Mouse (Mus musculus) cerebellum, adult 2 months (tissue): Measurements from ENCODE around the gene Mup4. TPM values are rescaled to one million over a fixed set of nuclear protein-coding genes. Genes with fewer than 3 reads are reported as not detected.
A peak's percentile ranks its signal among the peaks of the same experiment; 100 is the strongest.
"Not testable (repeated sequence)": the region's sequence is repeated elsewhere in the genome, so short reads cannot be mapped to it uniquely, and the experiment has no call there.

ENCODE experiments used
- DNase-seq, 2 experiments: peaks; one replicate each; pipeline ENCODE4 v3.0.0; 2021
- H3K27ac ChIP-seq: fragments of 200-500 bp; 2 replicates; pipeline ENCODE4 v1.5.1; 2012; ENCODE audit warnings: low read length, control low read depth, inconsistent platforms; ENCODE audit not compliant: insufficient read depth
- H3K27me3 ChIP-seq: fragments of 200-500 bp; 2 replicates; pipeline ENCODE4 v1.6.1; 2012; ENCODE audit warnings: inconsistent platforms, mild to moderate bottlenecking, low read length, moderate library complexity; ENCODE audit not compliant: control insufficient read depth, insufficient read depth
- H3K4me1 ChIP-seq: fragments of 200-500 bp; 2 replicates; pipeline ENCODE4 v1.6.1; 2011; ENCODE audit warnings: low read length; ENCODE audit not compliant: control insufficient read depth, insufficient read depth
- H3K4me3 ChIP-seq: fragments of 200-500 bp; replicated peaks from 2 replicates; pipeline ENCODE3; 2011; ENCODE audit warnings: mild to moderate bottlenecking, low read depth, low read length, control low read depth; ENCODE audit not compliant: insufficient read depth
- CTCF ChIP-seq: fragments of 200-500 bp; IDR thresholded peaks from 2 replicates; pipeline ENCODE4 v1.5.1; 2011; ENCODE audit warnings: low read depth, mild to moderate bottlenecking, control low read depth, low read length, moderate library complexity, borderline replicate concordance; ENCODE audit not compliant: insufficient read depth
- POLR2A ChIP-seq: fragments of 200-500 bp; IDR thresholded peaks from 2 replicates; pipeline ENCODE4 v1.6.1; 2011; ENCODE audit warnings: low read length, control low read depth, borderline replicate concordance; ENCODE audit not compliant: insufficient read depth
- WGBS: fragments of 180-500 bp; shearing (Covaris S2); methylation state at CpG from one replicate; pipeline ENCODE4 v1.1.7; 2018; 5-methylcytosine and 5-hydroxymethylcytosine counted together
- polyA plus RNA-seq: library from polyadenylated mRNA; depleted of rRNA; stranded (reverse); fragments of >200 nt; gene quantifications from 2 replicates; pipeline ENCODE4 v1.2.3, GENCODE M21; 2012; rRNA removed

The Mup4 gene
- polyA plus RNA-seq: not detected in 2 replicates

- Histone ChIP-seq H3K4me1 (no peaks in the 10 kb centered on the region), H3K4me3 (no peak within 1 kb of the TSS), H3K27me3 (no peaks in the 10 kb centered on the region), H3K27ac (no peak within 1 kb of the TSS)
- DNase-seq: no peak
- no peak for TF ChIP-seq POLR2A
- TF ChIP-seq CTCF: no peak
- 68% methylated on average over 3 of the region's 3 CpGs for WGBS
These were observed at the start of gene Mup4 for GRCm38 (mm10) chr4:59960610-59961009. Gene Mup4 (minus strand): TSS chr4:59960710.

DNA sequence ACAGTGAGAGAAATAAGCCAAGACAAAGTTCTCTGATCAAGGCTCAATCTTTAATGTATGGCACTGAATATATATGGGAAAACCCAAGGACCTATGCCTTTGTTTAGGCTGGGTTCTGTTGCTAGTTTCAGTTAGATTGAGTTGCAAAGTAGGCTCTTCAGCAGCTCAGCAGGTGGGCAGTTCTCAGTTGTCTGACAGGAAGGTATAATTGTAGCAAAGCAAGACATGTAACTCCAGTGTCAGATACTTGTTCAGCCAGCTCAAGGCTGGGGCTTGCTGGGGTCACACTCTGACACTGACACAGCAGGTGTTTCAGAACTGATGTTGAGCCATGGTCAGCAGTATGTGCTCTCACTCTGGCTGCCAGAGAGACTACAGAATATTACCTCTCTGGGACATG is 37.4 kb upstream of the Mup4 start:
- H3K27me3 ChIP-seq, DNase-seq, H3K4me3 ChIP-seq, H3K4me1 ChIP-seq, H3K27ac ChIP-seq: not testable (repeated sequence)

GRCm38 (mm10) chr4:59963405-59964344 is 3.2 kb upstream of the Mup4 start, which contains the start of gene Mup6:
Gene Mup6 (plus strand): TSS chr4:59964294.
- TF ChIP-seq POLR2A: no peak
- no peak for TF ChIP-seq CTCF
- WGBS: 11% methylated on average over 3 of the region's 3 CpGs
- H3K27ac ChIP-seq: no peak within 1 kb of the TSS
- no peaks in the 10 kb centered on the region for H3K4me1 ChIP-seq
- no peak within 1 kb of the TSS for H3K4me3 ChIP-seq
- DNase-seq: no peak
- no peaks in the 10 kb centered on the region for H3K27me3 ChIP-seq

- WGBS: 62% methylated on average over 2 of the region's 2 CpGs
- Histone ChIP-seq H3K4me1 (no peaks in the 10 kb centered on the region), H3K27me3 (no peaks in the 10 kb centered on the region), H3K27ac (no peak overlapping the region), H3K4me3 (no peak overlapping the region)
- TF ChIP-seq POLR2A (no peak), CTCF (no peak)
- DNase-seq: no peak
These were observed 23.0 kb downstream of the Mup4 start for GRCm38 (mm10) chr4:59937543-59937942.

GRCm38 (mm10) chr4:59932505-59933281 is 27.8 kb downstream of the Mup4 start:
- Histone ChIP-seq H3K27me3 (no peaks in the 10 kb centered on the region), H3K4me1 (no peaks in the 10 kb centered on the region), H3K27ac (no peak overlapping the region), H3K4me3 (no peak overlapping the region)
- WGBS: 66% methylated on average over 6 of the region's 6 CpGs
- TF ChIP-seq CTCF (peak; percentile 32; the same call in 1 of the 2 replicates), POLR2A (no peak)
- DNase-seq: peak; percentile 20 to 36

GRCm38 (mm10) chr4:59928347-59928746 is 32.2 kb downstream of the Mup4 start:
- WGBS: 19% methylated on average over 6 of the region's 6 CpGs
- no peak for TF ChIP-seq POLR2A
- TF ChIP-seq CTCF: peak; percentile 73
- H3K4me1 ChIP-seq: no peaks in the 10 kb centered on the region
- DNase-seq: peak; percentile 67 to 70
- no peak overlapping the region for H3K4me3 ChIP-seq
- H3K27ac ChIP-seq: no peak overlapping the region
- no peaks in the 10 kb centered on the region for H3K27me3 ChIP-seq

DNA sequence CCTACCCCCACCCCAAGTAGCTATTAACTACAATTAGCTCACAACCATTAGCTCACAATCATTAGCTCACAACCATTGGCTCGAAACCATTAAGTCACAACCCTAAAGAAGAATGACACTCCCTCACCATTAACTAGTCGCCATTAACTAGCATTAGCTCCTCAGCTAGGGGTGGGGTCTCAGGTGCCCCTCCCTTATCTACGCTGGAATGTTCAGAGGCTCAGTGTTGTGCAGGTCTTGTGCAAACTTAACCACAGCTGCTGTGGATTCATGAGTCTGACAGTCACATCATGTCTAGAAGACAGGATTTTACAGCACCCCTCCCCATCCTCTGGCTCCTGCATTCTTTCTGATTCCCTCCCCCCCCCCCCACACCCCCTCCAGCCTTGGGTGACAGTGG is 32.8 kb downstream of the Mup4 start:
- 94% methylated on average over 3 of the region's 3 CpGs for WGBS
- H3K4me3 ChIP-seq: no peak overlapping the region
- no peaks in the 10 kb centered on the region for H3K27me3 ChIP-seq
- no peak for DNase-seq
- TF ChIP-seq CTCF: no peak
- no peak for TF ChIP-seq POLR2A
- H3K27ac ChIP-seq: no peak overlapping the region
- no peaks in the 10 kb centered on the region for H3K4me1 ChIP-seq

- Histone ChIP-seq H3K4me3 (no peak overlapping the region), H3K27ac (no peak overlapping the region), H3K4me1 (no peaks in the 10 kb centered on the region), H3K27me3 (no peaks in the 10 kb centered on the region)
- DNase-seq: no peak
- TF ChIP-seq POLR2A (no peak), CTCF (no peak)
- WGBS: 83% methylated on average over 9 of the region's 9 CpGs
These were observed 35.4 kb downstream of the Mup4 start for GRCm38 (mm10) chr4:59925082-59925481.
